Mouse (Mus musculus) megakaryocyte-erythroid progenitor cell, adult 5-6 weeks (primary cell): ENCODE results near the gene Apopt1. TPM values are rescaled to one million over a fixed set of nuclear protein-coding genes. Genes with fewer than 3 reads are reported as not detected.

ENCODE experiments used
- ATAC-seq: replicated peaks from 2 replicates; pipeline ENCODE4 v1.8.0; 2016; ENCODE audit warnings: mild to moderate bottlenecking, inconsistent platforms; ENCODE audit not compliant: severe bottlenecking, poor library complexity, low FRiP score, low TSS enrichment
- total RNA-seq, 2 experiments: library from RNA; stranded (forward) in 1 of 2; stranded (reverse) in 1 of 2; fragments of 200-1000, 215-1000 nt in 1 of 2; fragments of >200 nt in 1 of 2; fragmentation: Nextera tagmentation in 1 of 2; gene quantifications; 2 replicates each; pipeline ENCODE4 v1.2.3; 2014 to 2017

Apopt1 gene
- total RNA-seq (2014; fragmentation: Nextera tagmentation), result 62.7 and 67.7 TPM in 2 replicates
- total RNA-seq (2017), result 55.5 and 56.4 TPM in 2 replicates

DNA sequence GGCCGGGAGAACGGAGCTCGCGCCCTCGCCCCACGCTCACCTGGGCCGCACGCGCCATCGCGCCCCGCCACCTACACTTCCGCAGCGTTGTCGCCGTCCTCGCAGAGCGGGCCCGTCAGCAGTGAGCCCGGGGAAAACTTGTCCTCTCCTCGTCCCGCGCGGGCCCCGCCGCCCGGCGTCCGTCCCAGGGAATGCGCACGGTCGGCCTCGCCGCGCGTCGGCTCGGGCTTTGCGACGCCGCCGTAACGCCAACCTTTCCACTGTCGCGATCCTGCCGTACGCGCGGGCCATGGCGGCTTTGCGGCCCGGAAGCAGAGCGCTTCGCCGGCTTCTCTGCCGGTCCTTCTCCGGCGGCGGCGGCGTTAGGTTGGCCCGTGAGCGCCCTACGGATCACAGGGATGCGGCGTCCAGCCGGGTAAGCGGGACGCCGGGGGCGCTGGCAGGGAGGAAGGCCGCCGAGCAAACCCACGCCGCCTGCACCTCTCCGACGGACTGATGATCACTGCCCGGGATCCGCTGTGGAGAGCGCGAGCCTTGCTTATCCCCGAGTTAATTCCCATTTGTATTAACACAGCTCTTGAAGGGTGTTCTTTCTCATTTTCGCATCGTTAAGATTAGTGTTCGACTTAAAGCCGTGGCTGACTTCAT is at the start of gene Apopt1, which contains the start of gene Bag5:
Apopt1 (plus strand) TSS at position 258 of the 648 bp plus-strand sequence.
Bag5 (minus strand) TSS at position 254 of the 648 bp plus-strand sequence.
- peak; percentile 86 for ATAC-seq

DNA sequence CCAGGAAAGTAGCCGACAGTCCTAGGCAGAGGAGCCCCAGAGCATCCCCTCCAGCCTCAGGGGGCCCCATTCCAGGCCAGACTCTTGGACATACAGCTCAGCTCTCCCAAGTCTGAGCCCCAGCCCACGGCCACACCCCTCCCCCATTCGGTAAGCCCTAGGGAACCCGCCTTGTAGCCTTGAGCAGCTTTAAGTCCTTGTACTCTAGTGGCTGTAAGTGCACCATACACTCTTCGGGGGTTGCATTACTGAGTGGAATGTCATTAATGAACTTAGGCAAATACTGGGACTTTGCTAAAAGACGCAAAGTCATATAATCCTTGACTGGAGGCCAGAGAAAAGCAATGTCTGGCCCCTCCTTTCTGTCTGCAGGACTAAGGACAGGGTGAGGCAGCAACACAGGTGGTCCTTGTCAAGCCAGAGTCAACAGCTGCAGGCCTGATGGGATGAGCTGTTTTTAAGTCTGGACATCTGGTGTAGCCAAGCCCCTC is 48.9 kb upstream of the Apopt1 start:
- no peak for ATAC-seq

DNA sequence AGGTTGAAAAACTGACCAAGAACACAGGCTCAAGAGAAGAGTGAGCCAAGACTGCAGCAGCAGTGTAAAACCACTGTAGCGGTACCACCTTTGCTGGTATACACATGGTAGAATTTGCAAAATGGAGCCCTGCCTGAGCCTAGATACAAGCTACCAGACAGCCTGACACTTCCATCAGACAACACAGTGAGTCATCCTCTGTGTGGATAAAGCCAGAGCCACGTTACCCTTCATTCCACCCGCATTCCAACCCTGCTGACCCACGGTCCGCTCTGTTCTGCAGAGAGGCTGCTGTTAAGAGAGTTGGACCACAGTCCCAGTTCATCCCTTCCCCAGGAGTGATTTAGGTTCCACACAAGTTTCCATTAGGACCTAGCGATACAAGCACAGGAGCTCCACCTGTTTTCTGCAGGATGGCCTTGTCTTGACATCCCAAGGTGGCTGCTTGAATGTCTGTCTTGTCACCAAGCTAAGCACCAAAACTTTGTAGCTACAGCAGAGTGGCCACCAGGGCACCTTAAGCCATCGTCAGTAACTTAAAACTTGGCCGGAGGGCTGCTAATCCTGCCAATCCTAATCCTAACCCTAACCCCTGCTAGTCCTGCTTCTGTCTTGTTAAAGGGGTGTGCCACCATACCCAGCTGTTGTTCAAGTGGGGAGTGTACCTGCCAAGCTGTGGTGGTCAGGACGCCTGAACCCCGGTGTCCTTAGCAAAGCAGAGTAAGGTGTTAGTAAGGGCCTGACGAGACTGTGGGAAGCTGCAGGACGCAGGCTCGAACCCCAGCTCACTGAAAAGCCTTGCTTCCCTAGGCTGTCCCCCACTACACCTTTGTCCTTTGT is 47.8 kb upstream of the Apopt1 start:
- ATAC-seq, result no peak

- no peak for ATAC-seq
These were observed 46.7 kb upstream of the Apopt1 start for GRCm38 (mm10) chr12:111666380-111666779.

- ATAC-seq, result no peak
These were observed 45.6 kb upstream of the Apopt1 start for GRCm38 (mm10) chr12:111667421-111667820.

- peak; percentile 77 for ATAC-seq
These were observed 44.6 kb upstream of the Apopt1 start for GRCm38 (mm10) chr12:111668457-111668912.

DNA sequence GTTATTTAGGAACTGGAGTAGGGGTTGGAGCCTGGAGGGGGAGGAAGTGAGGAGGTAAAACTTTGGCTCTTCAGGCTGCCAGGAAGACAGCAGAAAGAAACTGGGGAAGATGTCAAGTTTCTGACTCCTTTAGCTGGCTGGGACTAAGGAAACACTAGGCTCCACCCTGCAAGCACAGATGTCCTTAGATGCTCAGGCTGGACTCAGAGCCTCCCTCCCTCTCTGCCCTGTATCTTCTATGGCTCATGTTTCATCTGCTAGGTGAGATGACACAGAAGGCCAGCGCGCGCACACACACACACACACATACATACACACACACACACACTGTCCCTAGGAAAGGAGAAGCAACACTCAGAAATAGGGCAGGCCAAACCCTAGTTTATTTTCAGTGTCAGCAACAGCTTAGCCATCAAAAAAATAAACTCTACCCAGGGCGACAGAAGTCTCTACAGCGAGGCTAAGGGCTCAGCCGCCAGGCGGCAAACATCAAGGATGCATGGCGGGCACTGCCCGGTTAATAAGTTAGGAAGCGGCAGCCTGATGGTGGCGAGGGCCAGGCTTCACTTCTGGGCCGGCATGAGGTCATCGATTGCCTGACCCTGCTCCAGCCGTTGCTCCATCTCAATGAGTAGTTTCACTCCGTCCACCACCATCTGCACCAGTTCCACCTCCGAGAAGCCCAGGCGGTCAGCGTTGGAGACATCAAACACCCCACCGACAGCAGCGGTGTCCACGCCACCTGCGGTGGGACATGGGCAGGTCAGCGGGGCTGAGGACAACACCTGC is 43.9 kb upstream of the Apopt1 start:
- ATAC-seq, result no peak

DNA sequence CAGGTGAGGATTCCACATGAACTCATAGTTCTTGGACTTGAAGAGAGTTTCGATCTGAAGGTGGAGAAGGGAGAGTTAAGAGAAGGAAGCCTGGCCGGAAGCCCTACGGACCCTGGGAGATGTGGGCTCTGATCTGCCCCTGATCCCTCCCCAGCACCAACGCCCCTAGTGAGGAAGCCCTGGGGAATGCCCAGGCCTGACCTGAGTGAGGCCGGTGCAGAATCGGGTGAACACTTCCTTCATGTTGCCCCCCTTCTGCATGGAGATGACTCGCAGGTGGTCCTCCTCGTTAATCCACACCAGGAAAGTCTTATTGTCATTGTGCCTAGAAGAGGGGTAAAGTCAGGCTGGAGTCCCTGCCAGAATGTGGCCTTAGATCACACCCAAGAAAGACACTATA is 43.1 kb upstream of the Apopt1 start:
- ATAC-seq, result no peak

- ATAC-seq, result no peak
These were observed 42.6 kb upstream of the Apopt1 start for GRCm38 (mm10) chr12:111670371-111670971.

- no peak for ATAC-seq
These were observed 42.1 kb upstream of the Apopt1 start for GRCm38 (mm10) chr12:111670976-111671375.

DNA sequence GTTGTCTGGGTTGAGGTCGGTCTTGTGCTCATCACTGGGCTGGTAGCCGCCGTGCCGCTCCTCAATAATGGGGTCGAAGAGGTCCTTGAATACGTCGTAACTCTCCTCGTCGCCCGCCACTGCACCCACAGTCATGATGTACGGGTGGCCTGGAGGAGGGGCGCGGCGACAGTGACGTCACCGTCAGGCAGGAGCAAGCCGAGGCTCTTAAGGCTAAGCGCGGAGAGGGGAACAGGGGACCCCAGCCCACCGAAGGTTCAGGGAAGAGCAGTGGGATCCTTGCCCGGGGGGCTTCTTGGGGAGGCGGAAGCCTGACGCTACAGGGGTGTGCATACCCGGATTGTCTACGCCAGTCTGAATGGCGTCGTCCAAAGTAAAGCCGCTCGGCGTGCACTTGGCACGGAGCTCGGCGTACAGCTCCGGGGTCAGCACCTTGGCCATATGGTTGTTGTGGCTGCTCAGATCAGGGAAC is 41.6 kb upstream of the Apopt1 start:
- no peak for ATAC-seq

DNA sequence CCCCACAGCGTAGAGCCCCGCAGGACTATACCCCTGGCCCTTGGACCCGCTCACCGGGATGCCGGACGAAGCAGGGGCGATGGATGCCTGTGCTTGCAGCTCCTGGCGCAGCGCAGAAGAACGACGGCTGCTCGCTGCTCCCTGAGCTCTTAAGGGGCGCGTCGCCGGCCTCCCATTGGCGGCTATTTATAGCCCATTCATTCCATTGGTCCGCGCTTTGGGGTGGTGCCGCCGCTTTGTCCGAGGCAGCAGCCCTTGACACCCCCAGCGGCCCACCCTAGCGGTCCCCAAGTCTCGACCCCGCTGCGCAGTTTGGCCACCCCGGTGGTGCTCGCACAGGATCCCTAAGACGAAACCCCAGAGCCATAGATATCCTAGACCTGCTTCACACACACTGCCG is 40.9 kb upstream of the Apopt1 start, which contains the start of gene Ckb:
Ckb (minus strand) TSS at position 163 of the 400 bp plus-strand sequence.
- ATAC-seq, result no peak

DNA sequence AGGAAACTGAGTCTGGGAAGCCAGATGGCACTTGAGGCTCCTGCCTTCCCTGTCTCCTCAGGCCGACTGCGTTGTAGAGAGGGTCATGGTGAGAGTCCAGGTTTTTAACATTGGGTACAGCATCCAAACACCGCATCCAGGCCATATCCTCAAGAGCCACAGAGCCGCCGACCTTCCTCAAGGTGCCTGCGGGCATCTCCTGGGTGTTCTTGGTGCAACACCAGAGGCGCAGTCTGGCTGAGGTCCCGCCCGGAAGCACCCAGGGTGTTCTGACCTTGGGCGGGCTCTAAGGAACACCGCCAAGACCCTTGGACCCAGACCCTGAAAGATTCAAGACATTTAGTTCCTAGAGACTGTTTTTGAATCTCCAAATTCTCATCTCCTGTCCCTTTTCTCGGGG is 40.5 kb upstream of the Apopt1 start:
- ATAC-seq, result no peak

DNA sequence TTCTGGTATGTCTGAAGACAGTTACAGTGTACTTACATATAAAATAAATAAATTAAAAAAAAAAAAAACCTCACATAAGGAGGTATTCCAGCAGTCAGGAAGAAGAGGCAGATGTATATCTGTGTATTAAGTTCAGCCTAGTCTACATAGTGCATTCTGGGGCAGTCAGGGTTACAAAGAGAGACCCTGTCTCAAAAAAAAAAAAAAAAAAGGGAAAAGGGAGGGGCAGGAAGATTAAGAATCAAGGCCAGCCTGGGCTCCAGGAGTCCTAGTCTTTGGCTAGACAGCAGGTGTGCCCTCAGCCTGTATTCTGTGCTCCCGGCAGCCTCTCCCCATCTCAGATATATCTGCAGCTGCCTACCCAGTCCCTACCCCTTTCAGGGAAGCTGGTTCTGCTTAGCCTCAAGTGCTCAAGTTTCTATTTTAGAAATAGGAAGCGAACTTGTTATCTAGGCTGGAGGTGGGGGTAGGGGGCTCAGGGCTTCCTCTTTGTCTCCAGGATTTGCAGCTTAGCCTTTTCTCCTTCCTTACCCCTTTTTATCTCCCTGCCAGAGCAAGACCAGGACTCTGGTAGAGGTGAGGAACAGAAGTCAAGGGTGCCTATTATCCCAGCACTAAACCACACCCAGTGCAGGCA is 38.1 kb upstream of the Apopt1 start:
- ATAC-seq, result no peak

- ATAC-seq, result no peak
These were observed 37.1 kb upstream of the Apopt1 start for GRCm38 (mm10) chr12:111675797-111676580.

DNA sequence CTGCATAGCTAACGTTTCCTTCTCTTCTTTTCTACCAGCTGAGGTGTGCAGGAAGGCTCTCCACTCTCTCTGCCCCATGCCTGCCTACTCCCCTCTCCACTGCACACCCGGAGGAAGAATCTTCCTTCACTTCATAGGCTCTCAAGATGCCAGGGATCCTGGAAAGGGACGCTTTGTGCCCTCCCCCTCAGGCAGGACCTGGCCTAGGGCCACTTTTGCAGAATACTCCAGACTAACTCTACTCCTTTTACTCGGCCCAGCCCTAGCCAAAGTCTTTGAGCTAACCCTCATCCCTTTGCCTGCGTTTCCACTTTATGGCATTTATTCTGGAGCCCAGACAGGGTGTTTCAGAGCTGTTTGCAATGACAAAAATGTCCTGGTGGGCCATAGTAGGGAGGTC is 35.6 kb upstream of the Apopt1 start:
- no peak for ATAC-seq

DNA sequence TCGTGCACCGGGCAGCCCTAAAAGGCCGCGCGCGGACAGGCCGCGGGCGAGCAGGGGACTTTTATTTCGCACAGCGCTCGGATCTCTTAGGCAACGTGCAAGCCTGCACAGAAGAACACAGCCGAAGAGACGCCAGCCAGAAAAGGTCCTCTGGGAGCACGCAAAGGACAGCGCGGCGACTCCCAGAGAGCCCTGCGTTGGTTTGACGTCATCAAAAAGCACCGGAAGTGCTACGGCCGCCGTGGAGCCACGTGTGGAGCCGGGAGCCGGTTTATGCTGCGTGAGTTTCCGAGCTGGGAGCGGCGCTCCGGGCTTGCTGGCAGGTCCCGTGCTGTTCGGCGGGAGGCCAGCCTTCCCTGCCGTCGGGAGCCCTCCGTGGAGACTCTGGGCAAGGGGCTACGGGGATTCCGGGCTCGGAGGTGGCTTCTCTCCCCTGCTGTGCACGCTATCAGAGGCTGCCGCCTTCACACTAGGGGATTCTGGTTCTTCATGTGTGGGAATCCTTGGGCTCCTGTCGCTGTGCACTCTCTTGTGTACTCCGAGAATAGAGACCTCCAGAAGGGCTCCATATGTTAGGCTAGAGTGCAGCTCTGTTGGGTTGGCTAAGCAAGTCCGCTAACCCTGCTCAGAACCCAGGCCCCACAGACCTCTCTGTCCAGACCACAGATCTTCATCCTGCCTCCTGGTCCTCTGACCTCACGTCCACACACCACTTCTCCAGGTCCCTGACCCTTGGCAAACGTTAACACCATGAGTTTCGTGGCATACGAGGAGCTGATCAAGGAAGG is 35.0 kb upstream of the Apopt1 start, which contains the start of gene Trmt61a:
Trmt61a (plus strand) TSS at position 224 of the 788 bp plus-strand sequence.
- ATAC-seq, result peak; percentile 83
